Mouse (Mus musculus) embryonic facial prominence, embryonic 14.5 days (tissue): Measurements from ENCODE around the gene Pdcd6ip. TPM values are rescaled to one million over a fixed set of nuclear protein-coding genes. Genes with fewer than 3 reads are reported as not detected.
"Not testable (repeated sequence)": the region's sequence is repeated elsewhere in the genome, so short reads cannot be mapped to it uniquely, and the experiment has no call there.

Experiments used
- ATAC-seq: fragments of 200-750 bp; cut with Nextera tagmentation; 2 replicates; pipeline ENCODE4 v1.8.0; 2017; ENCODE audit warnings: low read depth, moderate number of reproducible peaks, moderate TSS enrichment
- DNase-seq: peaks from one replicate; pipeline ENCODE4 v3.0.0-alpha.2; 2015; ENCODE audit warnings: low spot score
- H3K27ac ChIP-seq: fragments of 300-500 bp; sonication (generic); replicated peaks from 2 replicates; pipeline ENCODE4 v1.5.1; 2014; ENCODE audit warnings: low read depth, mild to moderate bottlenecking, low read length, moderate library complexity
- H3K27me3 ChIP-seq: fragments of 300-500 bp; sonication (generic); replicated peaks from 2 replicates; pipeline ENCODE4 v1.6.1; 2014; ENCODE audit warnings: low read length; ENCODE audit not compliant: control insufficient read depth, insufficient read depth
- H3K36me3 ChIP-seq: fragments of 300-500 bp; sonication (generic); 2 replicates; pipeline ENCODE4 v1.6.1; 2014; ENCODE audit warnings: low read length, mixed read lengths; ENCODE audit not compliant: control insufficient read depth, insufficient read depth
- H3K4me1 ChIP-seq: fragments of 300-500 bp; sonication (generic); 2 replicates; pipeline ENCODE4 v1.6.1; 2014; ENCODE audit warnings: antibody characterized with exemption, low read length; ENCODE audit not compliant: control insufficient read depth, insufficient read depth
- H3K4me2 ChIP-seq: fragments of 300-500 bp; sonication (generic); 2 replicates; pipeline ENCODE4 v1.6.1; 2014; ENCODE audit warnings: low read depth, mild to moderate bottlenecking, low read length, moderate library complexity, mixed read lengths
- H3K4me3 ChIP-seq: fragments of 300-500 bp; sonication (generic); 2 replicates; pipeline ENCODE4 v1.5.1; 2014; ENCODE audit warnings: low read depth, mild to moderate bottlenecking, low read length
- H3K9ac ChIP-seq: fragments of 300-500 bp; sonication (generic); 2 replicates; pipeline ENCODE4 v1.6.1; 2014; ENCODE audit warnings: low read depth, mild to moderate bottlenecking, low read length, moderate library complexity, mixed read lengths
- H3K9me3 ChIP-seq: fragments of 300-500 bp; sonication (generic); 2 replicates; pipeline ENCODE4 v1.6.1; 2016; ENCODE audit warnings: low read length; ENCODE audit not compliant: control insufficient read depth
- WGBS: fragments of 180-500 bp; shearing (Covaris S2); extraction: QIAGEN DNeasy Blood & Tissue Kit; methylation state at CpG from one replicate; pipeline ENCODE4 v1.1.7; 2014; 5-methylcytosine and 5-hydroxymethylcytosine counted together
- polyA plus RNA-seq: library from polyadenylated mRNA; unstranded; fragments of >200 nt; fragmentation: Nextera tagmentation; extraction: Ambion mirVana; gene quantifications from 2 replicates; pipeline ENCODE4 v1.2.1, GENCODE M21; 2014

Gene Pdcd6ip
- polyA plus RNA-seq, 1 experiment from 2014 or later = 68.5 TPM

GRCm38 (mm10) chr9:113670105-113670856, 37.8 kb downstream of the Pdcd6ip start:
- no peak overlapping the region for H3K9ac ChIP-seq
- H3K4me1 ChIP-seq = no peaks in the 10 kb centered on the region
- H3K4me3 ChIP-seq = no peak overlapping the region
- ATAC-seq = peak; percentile 82; the same call in 1 of the 2 replicates
- 74% methylated on average over 7 of the region's 7 CpGs for WGBS
- no peak overlapping the region for H3K4me2 ChIP-seq
- no peak overlapping the region for H3K27ac ChIP-seq
- DNase-seq = peak; percentile 45
- no peaks in the 10 kb centered on the region for H3K27me3 ChIP-seq
- no peaks in the 10 kb centered on the region for H3K9me3 ChIP-seq
- peaks cover 96% of the 10 kb centered on the region for H3K36me3 ChIP-seq

- Histone ChIP-seq H3K9ac (no peak overlapping the region), H3K27me3 (no peaks in the 10 kb centered on the region), H3K9me3 (no peaks in the 10 kb centered on the region), H3K4me3 (no peak overlapping the region), H3K4me2 (no peak overlapping the region), H3K4me1 (no peaks in the 10 kb centered on the region), H3K36me3 (peaks cover 86% of the 10 kb centered on the region), H3K27ac (no peak overlapping the region)
- no peak for ATAC-seq
- no peak for DNase-seq
- WGBS = 77% methylated on average over 4 of the region's 4 CpGs
Measured at GRCm38 (mm10) chr9:113663476-113663875, 44.6 kb downstream of the Pdcd6ip start.

GRCm38 (mm10) chr9:113657837-113658236, 50.2 kb downstream of the Pdcd6ip start:
- Histone ChIP-seq H3K36me3 (peaks cover 93% of the 10 kb centered on the region), H3K9ac (no peak overlapping the region), H3K9me3 (no peaks in the 10 kb centered on the region), H3K4me3 (no peak overlapping the region), H3K27ac (no peak overlapping the region), H3K27me3 (no peaks in the 10 kb centered on the region), H3K4me2 (no peak overlapping the region), H3K4me1 (no peaks in the 10 kb centered on the region)
- no peak for ATAC-seq
- 97% methylated on average over 1 of the region's 1 CpGs for WGBS
- no peak for DNase-seq

- no peak overlapping the region for H3K4me3 ChIP-seq
- H3K4me2 ChIP-seq = no peak overlapping the region
- H3K27me3 ChIP-seq = no peaks in the 10 kb centered on the region
- no peaks in the 10 kb centered on the region for H3K9me3 ChIP-seq
- H3K36me3 ChIP-seq = peaks cover 62% of the 10 kb centered on the region
- ATAC-seq (no peak), DNase-seq (no peak)
- no peak overlapping the region for H3K27ac ChIP-seq
- 72% methylated on average over 8 of the region's 8 CpGs for WGBS
- no peaks in the 10 kb centered on the region for H3K4me1 ChIP-seq
- no peak overlapping the region for H3K9ac ChIP-seq
Measured at GRCm38 (mm10) chr9:113653571-113653970, 54.5 kb downstream of the Pdcd6ip start.

- no peaks in the 10 kb centered on the region for H3K27me3 ChIP-seq
- no peak overlapping the region for H3K27ac ChIP-seq
- H3K36me3 ChIP-seq = peaks cover 34% of the 10 kb centered on the region
- no peak overlapping the region for H3K4me3 ChIP-seq
- no peaks in the 10 kb centered on the region for H3K4me1 ChIP-seq
- no peak for DNase-seq
- H3K9ac ChIP-seq = no peak overlapping the region
- no peaks in the 10 kb centered on the region for H3K9me3 ChIP-seq
- H3K4me2 ChIP-seq = no peak overlapping the region
- 87% methylated on average over 8 of the region's 8 CpGs for WGBS
- ATAC-seq = no peak
Measured at GRCm38 (mm10) chr9:113650787-113651186, 57.3 kb downstream of the Pdcd6ip start.

GRCm38 (mm10) chr9:113649211-113649610, 58.8 kb downstream of the Pdcd6ip start:
- ATAC-seq = not testable (repeated sequence)
- peaks cover 20% of the 10 kb centered on the region; the same call in 1 of the 2 replicates for H3K36me3 ChIP-seq
- WGBS = 76% methylated on average over 8 of the region's 8 CpGs

GRCm38 (mm10) chr9:113645837-113646169, 62.3 kb downstream of the Pdcd6ip start:
- H3K4me1 ChIP-seq = no peaks in the 10 kb centered on the region
- H3K27ac ChIP-seq = no peak overlapping the region
- no peak for DNase-seq
- WGBS = 45% methylated on average over 3 of the region's 5 CpGs
- H3K9ac ChIP-seq = no peak overlapping the region
- H3K4me2 ChIP-seq = no peak overlapping the region
- no peaks in the 10 kb centered on the region for H3K27me3 ChIP-seq
- H3K4me3 ChIP-seq = no peak overlapping the region
- no peaks in the 10 kb centered on the region for H3K36me3 ChIP-seq
- no peaks in the 10 kb centered on the region for H3K9me3 ChIP-seq
- peak; percentile 45; the same call in 1 of the 2 replicates for ATAC-seq

More at GRCm38 (mm10) chr9:113649211-113649610, 58.8 kb downstream of the Pdcd6ip start:
- H3K4me1 ChIP-seq, H3K27ac ChIP-seq, H3K27me3 ChIP-seq, H3K9me3 ChIP-seq, H3K4me2 ChIP-seq, H3K9ac ChIP-seq, H3K4me3 ChIP-seq, DNase-seq: not testable (repeated sequence)

- H3K36me3 ChIP-seq = no peaks in the 10 kb centered on the region
- H3K4me2 ChIP-seq = no peak overlapping the region
- no peak overlapping the region for H3K27ac ChIP-seq
- H3K9ac ChIP-seq = no peak overlapping the region
- DNase-seq (peak; percentile 79), ATAC-seq (peak; percentile 47; the same call in 1 of the 2 replicates)
- WGBS = 23% methylated on average over 7 of the region's 11 CpGs
- H3K4me1 ChIP-seq = no peaks in the 10 kb centered on the region
- H3K9me3 ChIP-seq = no peaks in the 10 kb centered on the region
- no peak overlapping the region for H3K4me3 ChIP-seq
- H3K27me3 ChIP-seq = no peaks in the 10 kb centered on the region
Measured at GRCm38 (mm10) chr9:113645153-113645836, 62.8 kb downstream of the Pdcd6ip start.
